Mouse (Mus musculus): ENCODE data around the gene Ext2.
A peak's percentile ranks its signal among the peaks of the same experiment; 100 is the strongest.

Gene Ext2

DNA sequence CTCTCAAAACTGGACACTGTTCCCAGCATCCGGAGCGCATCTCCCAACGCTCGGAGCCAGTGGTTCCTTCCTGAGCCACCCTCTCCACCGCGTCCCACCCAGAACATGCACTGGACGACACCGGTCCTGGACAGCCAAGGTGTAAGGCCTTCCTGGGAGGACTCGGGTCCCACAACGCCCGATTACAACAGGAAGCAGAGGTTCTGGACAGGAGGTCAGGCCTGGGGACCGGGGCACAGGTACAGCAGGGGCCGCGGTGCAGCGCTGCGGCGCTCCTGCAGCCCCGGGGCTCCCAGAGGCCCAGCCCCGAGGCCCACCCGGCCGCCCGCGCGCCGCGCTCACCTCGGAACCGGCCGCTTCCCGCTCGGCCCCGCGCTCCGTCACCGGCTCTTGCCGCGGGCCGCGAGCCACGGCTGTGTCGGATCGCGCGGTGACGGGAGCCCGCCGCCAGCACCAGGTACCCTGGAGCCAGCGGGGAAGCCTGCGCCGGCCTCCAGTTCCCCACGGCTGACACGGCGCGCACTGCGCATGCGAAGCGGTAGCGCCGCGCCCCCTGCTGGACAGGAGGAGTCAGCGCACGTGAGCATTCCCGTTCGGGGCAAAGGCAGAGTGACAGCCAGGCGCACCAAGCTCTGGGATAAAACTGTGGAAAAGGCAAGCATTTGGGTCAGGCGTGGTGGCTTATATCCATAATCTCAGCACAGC, at the start of gene Ext2:
TSS of gene Ext2 (minus strand) at position 524 of the 705 bp plus-strand sequence.
- peak; percentile 90 to 92 for DNase-seq (ENCODE audit: low read depth in 2 of 2, low spot score in 2 of 2)

DNA sequence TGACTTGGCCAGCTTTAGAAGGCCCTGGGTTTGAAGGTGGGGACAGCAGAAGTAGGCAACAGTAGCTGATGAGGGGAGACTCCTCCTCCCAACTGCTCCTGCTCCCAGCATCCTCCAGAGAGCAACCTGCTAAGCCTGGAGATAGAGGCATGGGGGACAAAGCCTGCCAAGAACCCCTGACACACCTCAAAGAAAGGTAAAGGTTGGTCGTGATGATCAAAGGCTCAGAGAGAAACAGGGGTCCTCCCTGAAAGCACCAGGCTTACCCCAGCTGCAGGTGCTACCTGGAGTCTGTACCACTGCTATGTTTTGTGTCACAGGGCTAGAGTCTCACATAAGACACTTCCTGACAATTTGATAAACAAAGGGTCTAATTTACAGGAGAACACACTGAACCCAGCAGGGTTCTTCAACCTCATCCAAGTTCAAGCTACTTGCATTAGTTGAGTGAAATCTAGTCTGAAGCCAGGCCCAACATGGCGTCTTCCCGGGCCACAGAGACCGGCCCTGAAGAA, 49.1 kb upstream of the Ext2 start:
- DNase-seq (ENCODE audit: low read depth in 2 of 2, low spot score in 2 of 2): no peak

DNA sequence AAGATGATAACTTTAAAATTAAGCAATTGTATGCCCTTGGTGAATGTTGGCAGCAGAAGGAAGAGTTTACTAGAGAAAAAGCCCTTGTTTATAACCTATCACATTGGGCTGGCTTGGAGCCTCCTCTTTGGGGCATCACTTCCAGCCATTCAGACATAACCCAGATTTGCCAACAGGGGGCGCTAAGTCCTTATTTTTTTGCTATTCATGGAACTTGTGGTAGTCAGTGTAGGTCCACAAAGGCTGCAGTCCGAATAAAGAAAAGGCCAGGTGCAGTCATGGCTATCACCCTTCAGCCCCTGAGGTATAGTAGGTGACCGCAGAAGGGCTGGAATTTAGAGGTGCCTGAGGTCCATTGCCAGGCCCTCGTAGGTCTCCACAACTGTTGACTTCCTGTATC, 48.5 kb upstream of the Ext2 start:
- DNase-seq (ENCODE audit: low read depth in 2 of 2, low spot score in 2 of 2): peak in 1 of 2 experiments; percentile 11

DNA sequence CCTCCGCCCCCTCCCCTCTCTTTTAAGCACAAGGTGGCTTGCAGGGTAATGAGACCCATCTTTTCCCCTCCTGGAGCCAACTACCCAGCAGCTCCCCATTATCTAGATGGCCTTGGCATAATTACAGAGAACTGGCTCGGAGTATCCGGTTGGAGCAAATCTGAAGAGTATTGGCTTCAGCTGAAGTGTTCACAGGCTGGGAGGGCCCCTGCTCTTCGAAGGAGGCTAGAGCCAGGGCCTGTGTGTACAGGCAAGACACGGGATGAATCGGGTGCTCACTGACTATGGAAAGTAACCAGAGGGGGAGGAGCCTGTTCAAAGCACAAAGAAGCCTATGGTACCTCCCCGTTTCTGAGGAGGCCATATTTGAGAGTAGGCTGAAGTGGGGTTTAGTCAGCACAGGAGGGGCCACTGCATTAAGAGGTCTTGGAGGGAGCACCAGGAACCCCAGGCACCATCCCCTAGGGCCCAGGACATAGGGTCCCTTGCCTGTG, 46.8 kb upstream of the Ext2 start, which contains the start of gene Accsl:
TSS of gene Accsl (minus strand) at position 51 of the 494 bp plus-strand sequence.
- no peak for DNase-seq (ENCODE audit: low read depth in 2 of 2, low spot score in 2 of 2)

- no peak for DNase-seq (ENCODE audit: low read depth in 2 of 2, low spot score in 2 of 2)
Observed at GRCm38 (mm10) chr2:93868566-93868965, 46.2 kb upstream of the Ext2 start.

DNA sequence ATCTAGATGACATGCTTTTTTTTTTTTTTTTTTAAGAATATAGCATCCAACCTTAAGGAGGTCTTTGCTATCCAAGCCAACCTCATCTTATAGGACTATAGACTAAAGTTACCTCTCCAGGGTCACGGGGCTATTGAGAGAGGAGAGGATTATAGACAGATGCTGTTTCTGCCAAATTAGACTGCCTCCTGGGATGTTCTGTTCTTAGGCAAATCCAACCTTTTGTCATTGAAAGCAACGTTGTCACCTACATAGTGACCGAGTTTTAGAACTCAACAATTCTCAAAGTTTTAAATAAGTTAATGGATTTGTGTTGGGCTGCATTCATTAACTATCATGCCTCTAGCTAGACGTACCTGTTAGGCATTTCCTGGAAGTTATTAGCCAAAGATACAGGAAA, 40.9 kb upstream of the Ext2 start:
- DNase-seq (ENCODE audit: low read depth in 2 of 2, low spot score in 2 of 2): no peak

DNA sequence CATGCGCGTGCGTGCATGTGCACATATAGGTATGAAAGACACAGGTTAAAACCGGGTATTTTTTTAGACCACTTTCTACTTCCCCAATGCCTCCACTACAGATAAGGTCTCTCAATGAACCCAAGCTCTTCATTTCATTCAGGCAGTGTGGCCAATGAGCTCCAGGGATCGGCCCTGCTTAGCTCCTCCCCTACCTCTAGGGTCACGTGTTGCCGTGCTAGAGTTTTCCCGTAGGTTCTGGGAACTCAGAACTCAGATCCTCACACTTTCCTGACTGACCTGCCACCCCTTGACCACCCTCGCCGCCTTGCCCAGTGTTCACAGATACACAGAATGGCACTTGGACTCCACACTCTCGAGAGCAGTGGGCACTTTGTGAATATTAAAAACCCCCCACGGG, 36.5 kb upstream of the Ext2 start:
- DNase-seq (ENCODE audit: low read depth in 2 of 2, low spot score in 2 of 2): no peak

DNA sequence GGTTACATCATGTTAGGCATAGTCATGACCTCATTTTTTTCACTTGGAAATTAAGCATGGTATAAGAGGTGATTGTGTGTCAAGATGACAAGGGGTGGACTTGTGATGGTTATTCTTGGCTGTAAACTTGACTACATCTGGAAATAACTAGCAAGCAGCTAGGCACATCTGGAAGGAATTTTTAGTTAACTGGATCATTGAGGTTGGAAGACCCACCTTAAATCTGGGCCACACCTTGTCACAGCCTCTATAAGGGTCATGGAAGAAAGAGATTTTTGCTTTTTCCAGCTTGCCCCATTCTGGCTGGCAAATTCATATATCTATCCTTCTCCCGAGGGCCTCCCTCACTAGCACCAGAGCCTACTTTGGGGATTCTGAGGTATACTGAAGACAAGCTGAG, 28.9 kb upstream of the Ext2 start:
- DNase-seq (ENCODE audit: low read depth in 2 of 2, low spot score in 2 of 2): no peak

GRCm38 (mm10) chr2:93850317-93850944, 28.1 kb upstream of the Ext2 start:
- peak; percentile 6 to 14 for DNase-seq (ENCODE audit: low read depth in 2 of 2, low spot score in 2 of 2)

GRCm38 (mm10) chr2:93849505-93850089, 27.2 kb upstream of the Ext2 start, which contains the start of gene Accs:
Gene Accs (minus strand): TSS chr2:93849943.
- DNase-seq (ENCODE audit: low read depth in 2 of 2, low spot score in 2 of 2): peak; percentile 38 to 42

GRCm38 (mm10) chr2:93841349-93841748, 19.0 kb upstream of the Ext2 start:
- no peak for DNase-seq (ENCODE audit: low read depth in 2 of 2, low spot score in 2 of 2)

GRCm38 (mm10) chr2:93840109-93840508, 17.7 kb upstream of the Ext2 start:
- no peak for DNase-seq (ENCODE audit: low read depth in 2 of 2, low spot score in 2 of 2)

- DNase-seq (ENCODE audit: low read depth in 2 of 2, low spot score in 2 of 2): no peak
Observed at GRCm38 (mm10) chr2:93838931-93839330, 16.6 kb upstream of the Ext2 start.

- DNase-seq (ENCODE audit: low read depth in 2 of 2, low spot score in 2 of 2): no peak
Observed at GRCm38 (mm10) chr2:93836232-93836785, 13.9 kb upstream of the Ext2 start.

DNA sequence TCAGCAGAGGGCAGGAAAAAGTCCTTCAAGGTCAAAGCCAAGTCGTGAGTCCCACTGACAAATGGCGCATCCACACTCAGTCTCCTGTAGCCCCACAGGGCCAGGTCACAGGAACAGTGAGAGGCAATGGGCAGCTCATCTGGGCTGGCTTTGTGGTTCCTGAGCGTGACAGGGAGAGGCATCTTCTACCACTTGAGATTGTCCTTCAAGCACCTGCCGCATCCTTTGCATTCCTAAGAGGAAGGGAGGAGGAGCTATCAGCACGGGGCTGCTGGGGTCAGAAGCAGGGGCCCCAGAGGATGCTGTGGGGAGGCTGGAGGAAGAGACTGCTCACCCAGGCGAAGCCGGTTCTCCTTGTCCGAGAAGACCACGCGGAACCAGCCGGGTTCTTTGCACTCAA, 13.2 kb upstream of the Ext2 start:
- no peak for DNase-seq (ENCODE audit: low read depth in 2 of 2, low spot score in 2 of 2)

GRCm38 (mm10) chr2:93823519-93823918, 1.2 kb upstream of the Ext2 start:
- peak; percentile 73 to 84 for DNase-seq (ENCODE audit: low read depth in 2 of 2, low spot score in 2 of 2)

GRCm38 (mm10) chr2:93817791-93818190, 4.6 kb downstream of the Ext2 start:
- DNase-seq (ENCODE audit: low read depth in 2 of 2, low spot score in 2 of 2): no peak

- DNase-seq (ENCODE audit: low read depth in 2 of 2, low spot score in 2 of 2): no peak
Observed at GRCm38 (mm10) chr2:93813343-93813742, 9.0 kb downstream of the Ext2 start.

DNA sequence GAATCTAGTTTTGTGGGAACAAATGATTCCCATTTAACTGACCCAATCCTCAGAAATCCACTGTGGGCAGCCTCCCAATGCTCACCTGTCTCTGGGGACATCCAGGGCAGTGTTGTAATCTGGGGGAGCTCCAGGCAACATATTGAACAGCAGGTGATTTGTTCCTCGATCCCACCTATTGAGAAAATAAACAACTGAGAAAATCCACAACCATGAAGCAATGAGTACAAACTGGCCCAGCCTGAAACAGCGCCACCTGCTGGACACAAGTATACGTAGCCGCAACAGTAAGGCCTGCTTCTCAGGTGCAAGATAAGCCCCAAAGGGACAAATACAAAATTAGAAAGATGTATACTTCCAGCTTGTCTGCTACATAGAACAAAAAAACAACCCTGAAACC, 10.6 kb downstream of the Ext2 start:
- peak; percentile 57 to 61 for DNase-seq (ENCODE audit: low read depth in 2 of 2, low spot score in 2 of 2)

DNA sequence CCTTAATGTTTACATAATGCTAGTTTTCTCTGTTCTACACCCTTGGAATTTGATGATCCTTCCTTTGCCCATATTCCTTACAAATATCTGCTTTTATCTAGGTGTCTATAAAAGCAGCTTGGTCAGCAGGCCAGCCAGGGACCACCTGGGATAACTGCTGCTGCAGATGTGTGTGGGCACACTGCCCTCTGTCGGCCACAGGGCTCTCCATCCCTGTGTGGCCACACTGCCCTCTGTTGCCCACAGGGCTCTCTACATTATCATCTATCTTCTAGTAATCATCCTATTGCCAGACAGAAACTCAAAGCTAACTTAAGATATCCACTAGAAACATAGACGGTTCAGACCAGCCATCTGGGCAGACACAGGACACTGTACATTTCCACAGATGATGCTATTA, 12.4 kb downstream of the Ext2 start:
- no peak for DNase-seq (ENCODE audit: low read depth in 2 of 2, low spot score in 2 of 2)

DNA sequence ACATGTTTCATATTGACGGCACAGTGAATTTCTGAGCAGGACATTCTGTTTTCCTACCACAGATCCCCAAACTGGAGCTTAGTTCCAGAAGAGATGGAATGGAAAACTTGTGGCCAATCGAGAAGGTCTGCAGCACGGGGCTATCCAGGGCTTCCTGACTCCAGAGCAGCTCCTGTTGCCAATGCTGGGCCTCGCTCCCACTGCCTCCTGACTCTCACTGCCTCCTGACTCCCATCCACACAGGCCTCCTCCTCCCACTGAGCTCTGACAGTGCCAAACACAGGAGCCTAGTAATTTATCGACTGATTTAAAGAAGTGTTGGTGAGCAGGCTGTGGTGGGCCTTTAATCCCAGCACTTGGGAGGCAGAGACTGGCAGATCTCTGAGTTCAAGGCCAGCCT, 14.3 kb downstream of the Ext2 start:
- no peak for DNase-seq (ENCODE audit: low read depth in 2 of 2, low spot score in 2 of 2)

DNA sequence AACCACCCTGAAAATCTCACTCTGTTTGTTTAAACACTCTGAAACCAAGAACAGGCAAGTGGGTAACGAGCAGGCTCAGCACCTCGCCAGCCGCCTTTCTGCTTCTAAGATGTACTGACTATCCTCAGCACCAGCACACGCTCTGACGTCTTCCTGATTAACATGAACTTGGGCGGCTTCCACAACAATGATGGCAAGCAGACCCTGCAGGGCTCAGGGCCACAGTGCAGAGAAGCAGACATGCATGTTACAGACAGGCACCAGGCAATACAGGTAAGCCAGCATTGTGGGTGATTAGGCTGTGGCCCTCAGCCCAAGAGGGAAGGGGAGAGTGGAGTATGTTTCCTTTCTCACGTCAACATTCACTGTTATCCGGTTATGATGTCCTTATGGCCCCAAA, 14.9 kb downstream of the Ext2 start:
- no peak for DNase-seq (ENCODE audit: low read depth in 2 of 2, low spot score in 2 of 2)

Measured in CD8-positive naive resting alpha-beta T cell, adult 2 months (primary cell).